Mouse (Mus musculus): ENCODE results near the gene Scnm1. TPM values are rescaled to one million over a fixed set of nuclear protein-coding genes. Genes with fewer than 3 reads are reported as not detected.

The Scnm1 gene
- polyA plus RNA-seq, 1 experiment from 2014 or later: 79.5 TPM

Small RNA genes within 50 kb of the gene (microRNA-seq; reads per million reads assigned to microRNA genes)
- not detected for gene Mir8099-1

Other genes with a start within 250 kb of the Scnm1 start
- 349 and 357 TPM in 2 replicates for gene Psmb4, start 247.1 kb downstream of the Scnm1 start, polyA plus RNA-seq (2016; fragmentation: Nextera tagmentation; extraction: Ambion mirVana)
- gene Selenbp1, start 201.0 kb downstream of the Scnm1 start, polyA plus RNA-seq (2016; fragmentation: Nextera tagmentation; extraction: Ambion mirVana): 4.1 and 4.2 TPM in 2 replicates
- gene Rfx5, start 179.9 kb downstream of the Scnm1 start, polyA plus RNA-seq (2016; fragmentation: Nextera tagmentation; extraction: Ambion mirVana): 4.9 and 5.1 TPM in 2 replicates
- gene Pi4kb, start 159.3 kb downstream of the Scnm1 start, polyA plus RNA-seq (2016; fragmentation: Nextera tagmentation; extraction: Ambion mirVana): 21.4 and 24.9 TPM in 2 replicates
- gene Zfp687, start 118.6 kb downstream of the Scnm1 start, polyA plus RNA-seq (2016; fragmentation: Nextera tagmentation; extraction: Ambion mirVana): 40.0 and 42.2 TPM in 2 replicates
- 341 and 345 TPM in 2 replicates for gene Psmd4, start 91.4 kb downstream of the Scnm1 start, polyA plus RNA-seq (2016; fragmentation: Nextera tagmentation; extraction: Ambion mirVana)
- 18.0 and 18.7 TPM in 2 replicates for gene Pip5k1a, start 27.1 kb downstream of the Scnm1 start, polyA plus RNA-seq (2016; fragmentation: Nextera tagmentation; extraction: Ambion mirVana)
- gene Vps72, start 23.0 kb downstream of the Scnm1 start, polyA plus RNA-seq (2016; fragmentation: Nextera tagmentation; extraction: Ambion mirVana): 278 and 290 TPM in 2 replicates
- 0.27 and 0.88 TPM in 2 replicates for gene Tmod4, start 9.5 kb downstream of the Scnm1 start, polyA plus RNA-seq (2016; fragmentation: Nextera tagmentation; extraction: Ambion mirVana)
- 13.5 and 17.0 TPM in 2 replicates for gene Lysmd1, start 77 bp upstream of the Scnm1 start, polyA plus RNA-seq (2016; fragmentation: Nextera tagmentation; extraction: Ambion mirVana)
- 1.8 and 3.0 TPM in 2 replicates for gene Tnfaip8l2, start 8.3 kb upstream of the Scnm1 start, polyA plus RNA-seq (2016; fragmentation: Nextera tagmentation; extraction: Ambion mirVana)
- 7.6 and 10.8 TPM in 2 replicates for gene Sema6c, start 26.4 kb upstream of the Scnm1 start, polyA plus RNA-seq (2016; fragmentation: Nextera tagmentation; extraction: Ambion mirVana)
- 10.6 and 11.3 TPM in 2 replicates for gene Gabpb2, start 83.9 kb upstream of the Scnm1 start, polyA plus RNA-seq (2016; fragmentation: Nextera tagmentation; extraction: Ambion mirVana)
- gene Cdc42se1, start 94.7 kb upstream of the Scnm1 start, polyA plus RNA-seq (2016; fragmentation: Nextera tagmentation; extraction: Ambion mirVana): 92.5 and 92.7 TPM in 2 replicates
- gene Mllt11, start 98.2 kb upstream of the Scnm1 start, polyA plus RNA-seq (2016; fragmentation: Nextera tagmentation; extraction: Ambion mirVana): 41.1 and 72.9 TPM in 2 replicates
- 0.24 and 0.25 TPM in 2 replicates for gene Gm128, start 107.6 kb upstream of the Scnm1 start, polyA plus RNA-seq (2016; fragmentation: Nextera tagmentation; extraction: Ambion mirVana)
- gene Bnipl, start 117.2 kb upstream of the Scnm1 start, polyA plus RNA-seq (2016; fragmentation: Nextera tagmentation; extraction: Ambion mirVana): 0.09 and 0.32 TPM in 2 replicates
- 29.2 and 37.6 TPM in 2 replicates for gene Mindy1, start 147.3 kb upstream of the Scnm1 start, polyA plus RNA-seq (2016; fragmentation: Nextera tagmentation; extraction: Ambion mirVana)
- 25.2 and 27.9 TPM in 2 replicates for gene Prune1, start 148.1 kb upstream of the Scnm1 start, polyA plus RNA-seq (2016; fragmentation: Nextera tagmentation; extraction: Ambion mirVana)
- 1.5 and 1.9 TPM in 2 replicates for gene Anxa9, start 173.2 kb upstream of the Scnm1 start, polyA plus RNA-seq (2016; fragmentation: Nextera tagmentation; extraction: Ambion mirVana)
- 116 and 120 TPM in 2 replicates for gene Cers2, start 180.8 kb upstream of the Scnm1 start, polyA plus RNA-seq (2016; fragmentation: Nextera tagmentation; extraction: Ambion mirVana)
- 52.3 and 61.9 TPM in 2 replicates for gene Setdb1, start 223.2 kb upstream of the Scnm1 start, polyA plus RNA-seq (2016; fragmentation: Nextera tagmentation; extraction: Ambion mirVana)